Mouse (Mus musculus): ENCODE measurements around the gene Rnaseh2b. TPM values are rescaled to one million over a fixed set of nuclear protein-coding genes. Genes with fewer than 3 reads are reported as not detected.
A peak's percentile ranks its signal among the peaks of the same experiment; 100 is the strongest.

The Rnaseh2b gene
- total RNA-seq (2021) = 10 to 100 TPM; 13.3 to 17.5 TPM
- long read RNA-seq, experiment 1, transcript Rnaseh2b-201 (11 exons, 1,494 nt) = major isoform, 24 of 29 reads
- long read RNA-seq, experiment 1, partial matches to known transcripts = 2 of 29 reads
- long read RNA-seq, experiment 1, other reads (novel, unspliced or antisense) = 3 of 29 reads
- long read RNA-seq, experiment 2, partial matches to known transcripts = 0 of 5 reads
- long read RNA-seq, experiment 2, other reads (novel, unspliced or antisense) = 4 of 5 reads

DNA sequence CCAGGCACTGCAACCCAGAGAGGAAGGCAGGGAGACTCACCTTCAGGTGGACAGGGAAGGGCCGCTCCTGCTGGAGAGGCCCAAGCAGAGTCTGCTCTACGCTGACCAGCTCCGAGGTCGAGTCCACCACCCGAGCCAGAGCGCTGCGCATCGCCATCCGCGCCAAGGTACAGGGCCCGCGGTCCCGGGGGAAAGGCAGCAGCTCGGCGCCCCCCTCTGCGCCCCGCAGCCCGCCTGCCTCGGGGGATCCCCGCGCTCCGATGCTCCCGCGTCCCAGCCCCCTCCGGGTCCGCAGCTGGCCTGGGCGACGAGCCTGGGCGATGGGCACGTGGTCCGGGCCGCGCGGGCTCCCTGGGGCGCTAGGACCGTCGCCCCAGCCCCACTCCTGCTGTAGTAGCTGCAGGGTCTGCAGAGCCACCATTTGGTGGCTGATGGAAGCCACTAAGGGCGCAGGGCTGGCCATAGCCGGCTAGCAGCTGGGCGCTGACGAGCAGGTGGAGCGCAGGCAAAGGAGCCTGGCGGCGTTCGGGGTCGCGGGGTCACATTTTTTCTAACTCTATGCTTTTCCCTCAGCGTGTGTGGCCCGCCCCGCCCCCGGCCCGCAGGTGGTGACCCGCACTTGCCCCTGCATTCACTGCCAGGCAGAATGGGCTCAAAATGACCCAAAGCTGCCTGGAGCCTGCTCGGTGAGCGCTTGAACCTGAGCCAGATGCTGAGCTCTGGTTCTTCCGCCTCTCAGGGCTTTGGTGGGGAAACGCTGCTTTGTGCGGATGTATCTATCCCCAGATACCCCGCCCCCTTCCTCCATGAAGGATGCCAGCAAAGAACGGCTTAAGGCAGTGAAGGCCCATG is at the start of gene Rnaseh2b, which contains the start of gene Dleu7:
Gene Rnaseh2b, plus strand, starts transcription at position 102 of the 852 bp plus-strand sequence.
Gene Dleu7, minus strand, starts transcription at position 560 of the 852 bp plus-strand sequence.
- peak; percentile 1 to 37 for DNase-seq

DNA sequence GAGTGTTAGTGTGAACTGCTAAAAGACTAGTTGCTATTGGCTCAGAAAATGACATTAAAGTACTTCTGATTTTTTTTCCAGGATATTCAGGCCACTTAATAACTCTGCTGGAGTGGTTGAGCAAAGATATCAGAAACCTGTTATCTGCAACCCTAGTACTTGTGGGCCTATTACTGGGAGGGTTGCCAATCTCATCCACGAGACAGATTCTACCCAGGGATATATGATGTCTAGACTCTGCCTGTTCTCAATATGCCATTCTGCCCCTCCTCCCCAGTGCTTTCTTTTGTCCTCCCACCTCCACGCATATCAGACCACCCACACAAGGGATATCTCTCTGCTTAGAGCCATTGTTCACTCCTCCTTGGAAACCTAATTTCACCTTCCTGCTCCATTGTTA is 48.9 kb upstream of the Rnaseh2b start:
- no peak for DNase-seq

DNA sequence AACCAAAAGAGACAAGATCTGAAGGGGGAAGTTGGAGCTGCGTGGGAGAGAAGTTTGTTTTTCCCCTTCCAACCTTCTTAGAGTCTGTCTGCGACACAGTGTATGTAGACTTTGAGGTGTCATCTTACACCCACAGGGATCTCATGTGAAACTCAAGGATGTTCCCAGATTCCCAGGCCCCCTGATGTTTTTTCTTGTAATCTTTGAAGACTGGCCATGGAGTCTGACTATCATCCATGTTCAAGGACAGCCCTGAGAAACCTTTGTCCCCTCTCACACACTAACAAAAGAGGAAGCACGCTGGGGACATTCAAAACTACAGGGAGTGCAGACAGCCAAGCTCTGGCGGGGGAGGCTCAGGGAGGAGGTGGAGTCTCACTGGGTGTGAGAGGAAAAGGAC is 46.8 kb upstream of the Rnaseh2b start:
- DNase-seq = no peak

DNA sequence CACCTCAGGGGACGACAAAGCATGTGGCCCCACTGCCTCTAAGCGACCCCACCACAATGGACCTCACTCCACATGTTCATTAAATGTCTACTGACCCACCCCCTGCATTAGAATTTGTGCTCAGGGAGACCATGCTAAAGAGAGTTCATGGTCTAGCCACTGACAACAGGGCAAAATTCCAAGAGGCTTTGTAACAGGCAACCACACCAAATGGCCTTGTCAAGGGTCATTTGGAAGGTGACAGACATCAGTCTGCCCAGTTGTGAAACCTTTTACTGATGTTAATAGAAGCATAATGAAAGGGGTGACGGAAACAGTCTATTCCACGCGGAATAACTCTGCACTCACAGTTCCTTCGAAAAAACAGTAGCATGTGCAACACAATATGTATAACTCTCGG is 44.0 kb upstream of the Rnaseh2b start:
- peak in 1 of 2 experiments; percentile 16 for DNase-seq

DNA sequence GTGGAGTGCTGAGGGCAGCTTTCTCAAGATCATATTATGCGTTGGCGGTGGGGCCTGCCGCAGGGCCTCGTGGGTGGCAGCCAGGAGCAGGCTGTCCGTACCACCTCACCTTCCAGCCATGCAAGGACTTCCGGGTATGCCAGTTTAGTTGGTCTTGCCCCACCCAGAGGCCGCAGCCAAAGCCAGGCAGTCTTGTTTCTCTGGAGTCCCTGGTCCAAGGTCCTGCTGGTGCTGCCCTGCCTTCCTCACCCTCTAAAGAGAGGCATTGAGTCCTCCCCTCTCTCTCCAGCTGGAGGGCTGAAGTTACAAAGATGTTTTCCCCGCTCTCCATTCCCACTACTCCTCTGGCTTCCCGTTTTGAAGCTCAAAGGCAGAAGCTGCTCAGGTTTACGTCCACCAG is 43.6 kb upstream of the Rnaseh2b start:
- DNase-seq = peak in 1 of 2 experiments; percentile 22

DNA sequence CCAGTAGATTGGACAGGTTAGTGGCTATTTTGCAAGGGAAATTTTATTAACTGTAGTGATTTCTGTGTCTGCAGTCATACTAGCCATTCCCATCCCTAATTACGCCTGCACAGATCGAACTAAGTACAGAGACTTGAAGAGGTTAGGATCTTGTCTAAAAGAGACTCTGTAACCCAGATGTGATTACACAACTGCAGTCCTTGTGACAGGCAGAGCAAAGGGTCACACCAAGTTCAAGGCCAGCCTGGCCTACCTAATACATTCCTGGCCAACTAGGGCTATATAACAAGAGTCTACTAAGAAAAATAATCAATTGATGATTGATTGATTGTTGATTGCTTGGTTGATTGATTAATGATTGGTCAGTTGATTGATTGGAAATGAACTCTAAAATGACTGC is 43.1 kb upstream of the Rnaseh2b start:
- DNase-seq = no peak

DNA sequence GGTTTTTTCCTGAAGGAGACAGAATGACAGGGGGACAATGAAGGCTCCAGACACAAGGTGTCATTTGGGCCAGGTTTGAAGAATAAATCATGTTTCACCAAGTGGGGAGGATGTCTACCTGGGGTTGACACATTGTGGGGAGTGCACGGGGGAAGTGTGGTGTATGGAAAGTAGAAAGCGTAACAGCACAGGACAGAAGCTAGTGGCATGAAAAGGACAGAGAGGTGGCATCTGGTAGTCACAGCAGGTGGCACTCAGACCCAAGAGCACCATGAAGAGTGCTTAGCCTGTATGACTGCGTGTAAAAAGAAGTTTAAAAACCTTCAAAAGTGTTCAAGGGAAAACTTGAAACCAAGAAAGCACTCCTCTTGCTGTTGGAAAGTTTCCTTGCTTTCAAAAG is 42.3 kb upstream of the Rnaseh2b start:
- DNase-seq = no peak

DNA sequence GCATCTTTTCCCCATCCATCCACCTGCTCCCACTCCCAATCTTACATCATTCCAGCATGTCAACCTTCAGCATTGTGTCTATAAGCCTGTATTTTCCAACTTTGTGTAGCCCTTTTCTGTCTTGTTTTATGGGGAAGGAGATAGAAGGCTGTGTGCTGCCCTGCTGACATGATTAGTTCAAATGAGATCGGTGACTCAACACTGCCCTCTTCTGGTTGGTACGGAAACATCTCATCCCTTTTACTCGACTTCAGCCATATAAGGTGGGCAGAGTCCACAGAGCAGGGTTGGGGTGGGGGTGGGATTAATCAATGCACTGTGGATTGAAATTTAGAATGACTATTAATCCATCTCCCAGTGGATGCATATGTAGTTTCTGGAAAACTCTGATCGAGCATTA is 40.4 kb upstream of the Rnaseh2b start:
- DNase-seq = peak; percentile 38 to 63

DNA sequence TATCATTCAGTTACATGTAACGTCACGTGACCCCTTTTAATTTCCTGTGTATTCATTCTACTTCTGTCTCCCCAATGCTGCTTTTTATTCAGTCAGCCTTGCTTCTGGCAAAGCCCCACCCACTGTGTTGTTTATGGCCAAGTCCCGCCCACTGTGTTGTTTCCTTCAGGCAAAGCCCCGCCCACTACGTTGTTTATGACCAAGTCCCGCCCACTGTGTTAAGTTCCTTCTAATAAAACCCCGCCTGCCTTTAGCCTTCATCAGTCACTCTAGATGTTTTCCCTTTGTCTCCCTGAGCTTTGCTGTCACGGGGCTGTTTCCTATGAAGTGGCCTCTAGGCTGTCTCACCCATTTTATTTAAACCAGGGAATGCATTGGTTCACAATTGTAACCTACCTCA is 38.0 kb upstream of the Rnaseh2b start:
- no peak for DNase-seq

DNA sequence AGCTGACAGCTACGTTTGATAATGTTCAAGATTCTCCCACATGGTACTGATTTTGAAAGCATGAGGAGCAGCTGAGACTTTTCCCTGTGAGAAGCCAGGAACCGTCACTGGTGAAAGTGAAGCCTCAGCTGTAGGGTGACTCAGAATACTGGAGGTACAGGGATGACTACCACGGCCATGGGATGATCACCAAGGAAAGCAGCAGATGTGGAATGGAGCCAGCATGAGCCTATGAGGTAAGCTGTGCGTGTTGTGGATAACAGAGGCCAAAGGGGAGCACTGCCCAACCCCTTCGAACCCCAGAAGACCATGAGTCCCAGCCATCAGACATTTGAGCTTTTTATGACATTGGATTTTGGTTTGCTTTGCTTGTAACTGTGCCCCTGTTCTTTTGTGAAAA is 36.3 kb upstream of the Rnaseh2b start:
- DNase-seq = peak; percentile 66 to 74

DNA sequence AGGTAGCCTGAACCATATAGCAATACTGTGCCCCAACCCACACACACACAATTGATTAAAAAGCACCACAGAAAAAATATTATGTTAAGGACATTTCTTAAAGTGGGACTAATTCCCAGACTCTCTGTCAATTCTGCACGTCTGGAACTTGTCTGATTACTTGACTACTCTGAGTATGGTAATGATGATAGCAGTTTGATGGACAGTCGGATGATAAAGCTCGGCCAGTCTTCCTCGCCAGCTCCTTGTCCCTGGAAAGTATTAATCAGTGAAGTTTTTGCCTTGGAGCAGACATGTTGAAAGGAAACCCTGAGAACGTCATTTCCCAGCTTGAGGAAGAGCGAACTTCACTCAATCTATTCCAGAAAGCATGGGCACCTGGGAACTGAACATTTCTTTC is 34.3 kb upstream of the Rnaseh2b start:
- DNase-seq = no peak

DNA sequence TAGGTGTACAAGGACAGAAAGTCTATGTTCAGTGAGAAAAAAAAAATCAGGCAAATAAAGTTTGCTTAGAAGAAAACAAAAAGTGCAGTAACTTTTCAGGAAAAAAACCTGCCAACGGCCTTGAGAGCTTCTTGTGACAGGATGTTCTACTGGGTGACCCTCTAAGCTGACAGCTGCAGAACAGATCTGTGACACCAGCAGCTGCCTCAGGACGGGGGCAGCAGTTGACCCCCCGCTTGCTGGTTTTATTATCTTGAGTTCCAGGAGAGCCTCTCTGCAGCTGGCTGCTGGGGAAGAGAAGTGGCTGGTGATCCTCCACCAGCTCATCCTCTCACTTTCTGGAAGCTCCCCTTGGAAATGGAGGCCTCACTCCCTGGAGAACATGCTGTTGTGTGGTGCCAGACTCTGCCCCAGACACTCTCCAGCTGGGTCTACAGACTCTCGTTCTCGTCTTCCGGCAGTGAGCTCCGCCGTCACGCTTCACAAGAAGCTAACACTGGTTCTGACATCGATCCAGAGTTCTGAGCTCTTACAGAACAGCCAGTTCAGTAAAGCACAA is 33.3 kb upstream of the Rnaseh2b start:
- DNase-seq = no peak

DNA sequence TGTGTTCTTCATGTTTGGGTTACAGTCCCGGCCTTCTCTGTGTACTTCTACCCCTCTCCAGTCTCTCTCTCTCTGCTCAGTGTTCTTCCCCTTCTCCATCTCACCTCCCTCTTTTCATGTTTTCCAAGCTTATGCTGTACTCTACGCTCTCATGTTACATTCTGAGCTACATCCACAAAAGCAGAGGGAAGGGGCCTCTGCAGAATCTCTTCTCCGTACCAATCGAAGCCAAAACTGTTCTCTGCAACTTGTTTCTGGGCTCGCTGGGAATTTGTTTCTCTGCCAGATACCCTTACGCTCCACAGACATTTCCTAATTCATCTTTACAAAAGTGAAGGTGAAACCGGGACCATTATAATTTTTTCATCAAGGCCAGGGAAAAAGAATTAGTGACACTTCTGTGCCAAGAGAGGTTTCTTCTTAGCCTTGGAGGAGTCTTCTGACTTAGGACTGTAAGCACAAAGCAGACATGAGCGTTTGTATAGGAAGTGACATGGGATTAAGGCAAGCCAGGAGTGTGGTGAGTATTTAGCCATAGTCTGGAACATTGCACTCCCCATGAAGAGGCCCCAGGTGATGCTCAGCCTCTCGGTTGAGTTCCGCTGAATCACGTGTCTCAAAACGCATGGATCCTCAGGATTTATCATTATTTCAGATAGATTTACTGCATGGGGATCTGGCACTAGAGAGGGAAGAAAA is 21.5 kb upstream of the Rnaseh2b start:
- DNase-seq = no peak

DNA sequence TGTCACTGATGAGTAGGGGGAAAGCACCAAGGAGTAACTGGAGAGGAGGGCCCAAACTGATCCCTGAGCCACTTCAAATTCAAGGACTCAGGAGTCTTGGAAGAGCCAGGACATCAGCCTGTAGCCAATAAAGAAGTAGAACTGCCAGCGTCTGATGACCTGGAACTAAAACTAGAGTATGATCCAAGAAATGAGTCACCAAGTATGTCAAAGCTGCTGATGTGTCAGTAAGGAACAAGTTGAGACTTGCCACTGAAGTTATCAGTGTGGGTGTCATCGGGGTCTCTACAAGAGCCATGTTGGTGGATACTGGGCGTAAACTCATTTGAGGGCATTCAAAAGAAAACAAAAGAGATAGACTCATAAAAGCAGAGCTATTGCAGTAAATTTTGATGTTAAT is 18.8 kb upstream of the Rnaseh2b start:
- no peak for DNase-seq

DNA sequence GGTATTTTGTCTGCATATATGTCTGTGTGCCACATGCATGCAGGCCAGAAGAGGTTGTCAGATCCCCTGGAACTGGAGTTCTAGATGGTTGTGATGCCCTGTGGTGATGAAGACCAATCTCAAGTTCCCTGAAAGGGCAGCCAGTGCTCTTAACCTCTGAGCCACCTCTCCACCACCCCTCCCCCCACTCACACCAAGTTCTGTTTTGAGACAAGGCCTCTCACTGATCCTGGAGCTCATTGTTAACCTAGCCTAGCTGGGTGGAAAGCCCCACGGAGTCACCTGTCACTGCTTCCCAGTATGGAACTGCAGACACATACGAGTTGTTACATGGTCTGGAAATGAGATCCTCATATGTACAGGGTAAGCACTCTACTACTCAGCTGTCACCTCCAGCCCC is 9.4 kb upstream of the Rnaseh2b start:
- DNase-seq = no peak

DNA sequence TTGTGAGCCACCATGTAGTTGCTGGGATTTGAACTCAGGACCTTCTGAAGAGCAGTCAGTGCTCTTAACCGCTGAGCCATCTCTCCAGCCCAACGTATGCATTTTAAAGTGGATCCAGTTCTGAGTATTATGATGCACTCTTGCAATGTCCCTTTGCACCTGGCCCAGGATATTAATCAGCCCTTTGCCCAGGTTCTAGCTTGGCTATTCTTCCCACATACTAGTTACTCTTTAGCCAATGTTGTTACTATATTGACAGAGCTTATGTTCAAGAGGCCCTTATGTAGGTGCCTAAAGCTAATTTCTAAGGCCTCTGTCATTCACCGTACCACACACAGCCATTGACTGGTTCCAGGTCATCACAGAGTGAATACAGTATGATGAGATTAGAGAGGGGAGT is 3.7 kb upstream of the Rnaseh2b start:
- DNase-seq = no peak

DNA sequence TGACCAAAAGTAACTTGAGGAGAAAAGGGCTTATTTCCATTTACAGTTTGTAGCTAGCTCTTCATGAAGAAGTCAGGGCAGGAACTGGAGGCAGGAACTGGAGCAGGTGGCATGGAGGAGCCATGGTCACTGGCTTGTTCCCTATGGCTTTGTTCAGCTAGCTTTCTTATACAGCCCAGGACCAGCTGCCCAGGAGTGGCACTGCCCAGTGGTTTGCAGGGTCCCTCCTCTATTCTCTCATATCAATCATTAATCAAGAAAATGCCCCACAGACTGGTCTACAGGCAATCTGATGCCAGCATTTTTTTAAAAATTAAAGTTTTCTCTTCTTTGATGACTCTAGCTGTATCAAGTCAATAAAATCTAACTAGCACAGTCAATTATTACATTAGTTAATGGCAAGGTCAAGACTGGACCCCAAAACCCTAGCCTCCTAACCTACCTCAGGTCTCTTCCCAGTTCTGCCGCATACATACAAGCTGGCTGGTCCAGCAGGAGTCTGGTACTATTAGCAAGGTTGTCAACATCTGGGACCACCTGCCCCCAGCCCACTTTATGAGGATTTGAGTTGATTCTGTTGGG is 892 bp upstream of the Rnaseh2b start:
- DNase-seq = no peak

DNA sequence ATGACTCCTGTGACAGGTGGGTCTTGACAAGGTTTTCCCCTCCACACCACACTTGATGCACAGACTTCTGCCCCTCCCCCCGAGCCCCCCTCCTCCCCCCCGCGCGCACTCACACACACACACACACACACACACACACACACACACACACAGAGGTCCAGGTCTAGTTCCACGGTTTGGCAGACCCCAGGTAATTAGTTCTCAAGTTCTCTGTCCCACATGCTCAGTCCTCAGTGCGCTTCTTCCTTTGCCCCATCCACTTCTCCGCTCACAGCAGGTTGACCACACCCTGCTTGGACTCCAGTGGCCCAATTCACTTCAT is 262 bp upstream of the Rnaseh2b start:
- DNase-seq = no peak

DNA sequence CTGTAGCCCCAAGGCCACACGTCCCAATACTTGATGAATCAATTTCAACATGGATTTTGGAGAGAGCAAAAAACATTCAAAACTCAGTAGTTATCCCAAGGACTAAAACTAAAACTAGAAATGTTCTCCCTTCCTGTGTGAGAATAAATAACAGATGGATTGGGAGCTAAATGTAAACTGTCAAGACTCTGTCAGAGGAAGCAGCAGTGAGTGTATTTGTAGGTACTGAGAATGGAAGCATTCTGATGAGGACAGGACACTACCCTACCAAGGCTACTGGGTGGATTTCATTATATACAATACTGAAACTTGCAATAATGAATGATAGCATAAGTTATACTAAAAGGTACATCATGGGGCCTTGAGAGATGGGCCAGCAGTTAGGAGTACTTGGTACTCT is 6.4 kb downstream of the Rnaseh2b start:
- peak in 1 of 2 experiments; percentile 27 for DNase-seq

DNA sequence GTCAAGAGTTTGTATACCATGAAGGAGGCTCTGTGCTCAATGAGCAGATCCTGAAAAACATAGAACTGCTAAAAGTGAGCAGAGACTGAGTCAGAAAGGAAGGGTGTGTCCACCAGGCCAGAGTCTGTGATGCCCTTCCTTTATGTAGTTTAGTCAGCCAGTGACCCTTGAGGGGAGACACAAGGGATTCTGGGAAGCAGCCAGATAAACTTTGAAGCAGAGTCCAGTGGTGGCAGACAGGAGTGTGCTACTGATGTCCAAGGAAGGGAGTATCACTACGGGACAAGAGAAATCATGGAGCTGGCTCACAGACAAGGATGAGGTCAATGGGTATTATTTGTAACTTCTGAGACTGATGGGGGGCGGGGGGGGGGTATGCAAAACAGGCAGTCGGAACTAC is 7.6 kb downstream of the Rnaseh2b start:
- DNase-seq = no peak

DNA sequence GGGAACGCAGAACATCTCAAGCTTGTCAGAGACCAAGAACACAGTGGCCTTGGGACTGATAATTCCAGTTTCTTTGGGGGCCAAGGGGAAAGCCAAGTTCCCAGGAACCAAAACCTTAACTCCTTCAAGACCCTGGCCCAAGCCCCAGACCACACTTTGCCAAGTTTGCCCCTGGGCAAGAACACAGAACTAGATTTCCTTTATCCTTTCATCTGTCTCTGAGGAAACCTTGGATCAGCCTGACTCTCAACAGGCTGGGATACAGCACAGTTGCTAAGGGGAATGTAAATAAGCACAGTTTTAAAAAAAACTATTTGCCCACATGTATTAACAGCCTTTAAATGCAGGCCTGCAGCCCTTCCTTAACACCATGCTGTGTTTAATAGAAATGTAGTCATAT is 15.2 kb downstream of the Rnaseh2b start:
- no peak for DNase-seq

DNA sequence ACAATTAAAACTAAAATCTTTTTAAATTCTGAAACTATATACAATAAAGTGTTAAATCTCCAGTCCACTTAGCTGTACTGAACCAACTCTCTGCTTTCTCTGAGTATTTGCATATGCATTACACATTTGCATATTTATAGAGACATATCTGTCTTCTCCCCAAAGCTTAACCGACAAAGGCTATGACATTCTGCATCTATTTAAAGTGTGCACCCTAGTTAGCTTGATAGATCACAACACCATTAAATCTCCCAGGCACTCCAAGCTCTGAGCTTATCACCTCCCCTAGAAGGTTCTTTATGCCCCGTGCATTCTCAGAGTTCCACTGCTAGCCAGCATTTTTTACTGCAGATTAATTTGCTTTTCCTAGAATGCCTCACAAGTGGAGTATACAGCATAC is 16.6 kb downstream of the Rnaseh2b start:
- DNase-seq = no peak

DNA sequence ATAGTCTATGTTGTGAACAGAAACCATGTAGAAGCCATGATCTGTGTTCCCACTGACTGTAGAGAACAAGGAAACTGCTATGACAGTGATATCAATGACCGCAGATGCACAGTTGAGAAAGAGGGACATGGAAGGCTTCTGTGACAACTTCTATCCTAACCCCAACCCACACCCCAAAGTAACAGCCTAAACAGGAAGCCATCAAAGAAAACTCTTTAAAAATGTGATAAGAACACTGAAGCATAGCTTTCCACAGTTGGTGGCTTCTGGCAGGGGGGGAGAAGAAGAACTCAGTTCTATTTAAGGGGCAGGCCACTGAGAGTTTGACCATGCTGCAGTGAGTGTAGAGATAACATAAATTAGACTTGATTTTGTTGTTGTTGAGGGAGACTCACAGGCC is 19.3 kb downstream of the Rnaseh2b start:
- DNase-seq = no peak

All from adrenal gland, postnatal 36 days (tissue).